Mouse (Mus musculus) neutrophil, adult 5-6 weeks (primary cell): ENCODE results near the gene Rnf222. TPM values are rescaled to one million over a fixed set of nuclear protein-coding genes. Genes with fewer than 3 reads are reported as not detected.

Experiments used
- ATAC-seq: fragments of 151-379, 151-347 bp; 2 replicates; pipeline ENCODE4 v1.8.0; 2017; ENCODE audit warnings: mild to moderate bottlenecking, moderate TSS enrichment; ENCODE audit not compliant: insufficient number of reproducible peaks, poor library complexity, low FRiP score, severe bottlenecking; ENCODE audit errors: extremely low read depth
- total RNA-seq: library from RNA; stranded (forward); fragments of 200-1000 nt; gene quantifications from 2 replicates; pipeline ENCODE4 v1.2.3, GENCODE M21; 2017

Gene Rnf222
- total RNA-seq, 1 experiment from 2014 or later = not detected

- ATAC-seq = no peak
These were observed 4.0 kb upstream of the Rnf222 start for GRCm38 (mm10) chr11:68884368-68884767.

GRCm38 (mm10) chr11:68886091-68886490 lies 2.3 kb upstream of the Rnf222 start:
- ATAC-seq = no peak

GRCm38 (mm10) chr11:68888653-68889052 lies 300 bp downstream of the Rnf222 start:
- ATAC-seq = no peak

GRCm38 (mm10) chr11:68890625-68891024 lies 2.3 kb downstream of the Rnf222 start:
- no peak for ATAC-seq

GRCm38 (mm10) chr11:68891823-68892222 lies 3.5 kb downstream of the Rnf222 start:
- ATAC-seq = no peak

- ATAC-seq = no peak
These were observed 4.0 kb downstream of the Rnf222 start for GRCm38 (mm10) chr11:68892233-68892832.

- no peak for ATAC-seq
These were observed 5.6 kb downstream of the Rnf222 start for GRCm38 (mm10) chr11:68893911-68894464.

- no peak for ATAC-seq
These were observed 7.9 kb downstream of the Rnf222 start for GRCm38 (mm10) chr11:68896247-68896646.

GRCm38 (mm10) chr11:68897120-68897519 lies 8.8 kb downstream of the Rnf222 start:
- peak; percentile 47; the same call in 1 of the 2 replicates for ATAC-seq

GRCm38 (mm10) chr11:68897838-68898237 lies 9.5 kb downstream of the Rnf222 start:
- no peak for ATAC-seq

- no peak for ATAC-seq
These were observed 10.4 kb downstream of the Rnf222 start for GRCm38 (mm10) chr11:68898790-68899189.

GRCm38 (mm10) chr11:68899815-68900214 lies 11.5 kb downstream of the Rnf222 start:
- no peak for ATAC-seq

GRCm38 (mm10) chr11:68900519-68901350 lies 12.4 kb downstream of the Rnf222 start:
- ATAC-seq = no peak

- peak; percentile 95 for ATAC-seq
These were observed 13.1 kb downstream of the Rnf222 start, which contains the start of gene Rpl26 for GRCm38 (mm10) chr11:68901351-68902046. TSS of gene Rpl26 (plus strand) at chr11:68901583.

GRCm38 (mm10) chr11:68902047-68902364 lies 13.7 kb downstream of the Rnf222 start:
- ATAC-seq = no peak

- no peak for ATAC-seq
These were observed 14.0 kb downstream of the Rnf222 start for GRCm38 (mm10) chr11:68902367-68902766.

- ATAC-seq = no peak
These were observed 14.5 kb downstream of the Rnf222 start for GRCm38 (mm10) chr11:68902823-68903222.

- ATAC-seq = no peak
These were observed 15.4 kb downstream of the Rnf222 start for GRCm38 (mm10) chr11:68903775-68904174.

- no peak for ATAC-seq
These were observed 16.2 kb downstream of the Rnf222 start for GRCm38 (mm10) chr11:68904375-68905137.
